Mouse (Mus musculus) myocyte (in vitro differentiated cells): ENCODE measurements around the gene Dpp6.

Source experiments
- CEBPB ChIP-seq: IDR thresholded peaks from 2 replicates; pipeline ENCODE4 v1.6.1; 2011; ENCODE audit warnings: mild to moderate bottlenecking, moderate library complexity; ENCODE audit not compliant: poor library complexity, insufficient read depth, severe bottlenecking
- E2F4 ChIP-seq: IDR thresholded peaks from one replicate; pipeline ENCODE4 v1.6.1; 2011; ENCODE audit warnings: mild to moderate bottlenecking, control low read depth, moderate library complexity; ENCODE audit not compliant: insufficient read depth
- MAX ChIP-seq: IDR thresholded peaks from one replicate; pipeline ENCODE4 v1.6.1; 2011; ENCODE audit warnings: low read depth, mild to moderate bottlenecking, control low read depth
- MYOD1 ChIP-seq, 3 experiments: IDR thresholded peaks; one replicate each; pipeline ENCODE4 v1.6.1; 2011; ENCODE audit warnings: control low read depth in 2 of 3, low read depth in 2 of 3, mild to moderate bottlenecking in 2 of 3, moderate library complexity in 1 of 3; ENCODE audit not compliant: insufficient read length in 2 of 3, control insufficient read depth in 1 of 3
- POLR2A ChIP-seq: IDR thresholded peaks from one replicate; pipeline ENCODE4 v1.6.1; 2011; ENCODE audit warnings: low read depth, mild to moderate bottlenecking, control low read depth, moderate library complexity; ENCODE audit not compliant: insufficient read length
- REST ChIP-seq: IDR thresholded peaks from one replicate; pipeline ENCODE4 v1.6.1; 2011; ENCODE audit warnings: mild to moderate bottlenecking, control low read depth, moderate library complexity; ENCODE audit not compliant: insufficient read depth, insufficient read length
- SRF ChIP-seq: IDR thresholded peaks from one replicate; pipeline ENCODE4 v1.6.1; 2011; ENCODE audit warnings: low read depth; ENCODE audit not compliant: control insufficient read depth, insufficient read length
- TCF3 ChIP-seq: IDR thresholded peaks from one replicate; pipeline ENCODE4 v1.6.1; 2011; ENCODE audit warnings: low read depth, control low read depth; ENCODE audit not compliant: insufficient read length

DNA sequence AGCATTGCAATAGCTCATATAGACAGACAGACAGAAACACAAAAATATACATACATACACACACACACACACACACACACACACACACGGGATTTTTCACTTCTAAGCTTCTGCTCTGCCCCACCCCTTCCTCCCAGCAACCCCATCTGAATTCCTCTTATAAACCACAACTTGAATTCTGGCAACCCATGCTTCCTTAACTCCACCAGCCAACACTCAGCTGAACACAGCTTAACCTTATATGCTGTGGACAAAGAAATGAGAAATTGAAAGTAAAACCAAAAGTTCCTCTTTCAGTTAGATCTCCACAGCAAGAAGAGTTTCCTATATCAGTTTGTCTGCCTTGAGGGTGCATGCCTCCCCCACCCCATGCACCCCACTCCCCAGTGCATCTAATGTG lies 378.0 kb downstream of the Dpp6 start:
- TF ChIP-seq MYOD1 (IDR thresholded peaks at IDR 0.05; ENCODE audit: control insufficient read depth in 1 of 3, insufficient read length in 2 of 3, low read depth in 2 of 3), result no peak
- no peak for TF ChIP-seq CEBPB
- no peak for TF ChIP-seq MAX
- TF ChIP-seq POLR2A, result no peak
- no peak for TF ChIP-seq TCF3
- TF ChIP-seq REST, result no peak
- TF ChIP-seq SRF, result no peak
- no peak for TF ChIP-seq E2F4
